Mouse (Mus musculus) c-Kit-positive CD71-negative TER-119-negative erythroid progenitor cells, embryonic 14.5 days (primary cell): ENCODE results near the gene Eme1.
"Not testable (repeated sequence)": the region's sequence is repeated elsewhere in the genome, so short reads cannot be mapped to it uniquely, and the experiment has no call there.

Source experiments
- DNase-seq: peaks from one replicate; pipeline ENCODE4 v3.0.0-alpha.2; 2013; ENCODE audit warnings: low read depth

Gene Eme1

GRCm38 (mm10) chr11:94653663-94654436, at the start of gene Eme1, which contains the start of gene Mrpl27:
Gene Eme1, minus strand, starts transcription at chr11:94653964.
Gene Mrpl27, plus strand, starts transcription at chr11:94653767.
- DNase-seq = peak; percentile 69

- no peak for DNase-seq
Observed at GRCm38 (mm10) chr11:94702216-94702610, 48.4 kb upstream of the Eme1 start.

- no peak for DNase-seq
Observed at GRCm38 (mm10) chr11:94701401-94702215, 47.8 kb upstream of the Eme1 start.

GRCm38 (mm10) chr11:94699399-94699798, 45.6 kb upstream of the Eme1 start:
- no peak for DNase-seq

GRCm38 (mm10) chr11:94697703-94698464, 44.1 kb upstream of the Eme1 start:
- no peak for DNase-seq

GRCm38 (mm10) chr11:94697140-94697539, 43.4 kb upstream of the Eme1 start:
- no peak for DNase-seq

- DNase-seq = no peak
Observed at GRCm38 (mm10) chr11:94695508-94695907, 41.7 kb upstream of the Eme1 start.

- not testable (repeated sequence) for DNase-seq
Observed at GRCm38 (mm10) chr11:94692502-94692901, 38.7 kb upstream of the Eme1 start.

- no peak for DNase-seq
Observed at GRCm38 (mm10) chr11:94687178-94687577, 33.4 kb upstream of the Eme1 start.

GRCm38 (mm10) chr11:94682427-94682826, 28.7 kb upstream of the Eme1 start:
- DNase-seq = no peak

- DNase-seq = no peak
Observed at GRCm38 (mm10) chr11:94681640-94682039, 27.9 kb upstream of the Eme1 start.

- no peak for DNase-seq
Observed at GRCm38 (mm10) chr11:94680639-94681038, 26.9 kb upstream of the Eme1 start.

GRCm38 (mm10) chr11:94677607-94678145, 23.9 kb upstream of the Eme1 start:
- no peak for DNase-seq

GRCm38 (mm10) chr11:94676754-94677606, 23.2 kb upstream of the Eme1 start, which contains the start of gene Xylt2:
Gene Xylt2, minus strand, starts transcription at chr11:94677515.
- DNase-seq = peak; percentile 82

- no peak for DNase-seq
Observed at GRCm38 (mm10) chr11:94676308-94676707, 22.5 kb upstream of the Eme1 start.

GRCm38 (mm10) chr11:94675446-94675845, 21.7 kb upstream of the Eme1 start:
- DNase-seq = no peak

- DNase-seq = no peak
Observed at GRCm38 (mm10) chr11:94674984-94675383, 21.2 kb upstream of the Eme1 start.

GRCm38 (mm10) chr11:94665281-94665680, 11.5 kb upstream of the Eme1 start:
- DNase-seq = no peak

- no peak for DNase-seq
Observed at GRCm38 (mm10) chr11:94661344-94661743, 7.6 kb upstream of the Eme1 start.

- DNase-seq = no peak
Observed at GRCm38 (mm10) chr11:94652973-94653372, 791 bp downstream of the Eme1 start.

GRCm38 (mm10) chr11:94651241-94651640, 2.5 kb downstream of the Eme1 start:
- not testable (repeated sequence) for DNase-seq
